Mouse (Mus musculus) cerebellum, adult 2 months (tissue): ENCODE results near the gene Map2. TPM values are rescaled to one million over a fixed set of nuclear protein-coding genes. Genes with fewer than 3 reads are reported as not detected.

Source experiments
- DNase-seq, 2 experiments: peaks; one replicate each; pipeline ENCODE4 v3.0.0; 2021
- H3K27ac ChIP-seq: fragments of 200-500 bp; 2 replicates; pipeline ENCODE4 v1.5.1; 2012; ENCODE audit warnings: low read length, control low read depth, inconsistent platforms; ENCODE audit not compliant: insufficient read depth
- H3K27me3 ChIP-seq: fragments of 200-500 bp; 2 replicates; pipeline ENCODE4 v1.6.1; 2012; ENCODE audit warnings: inconsistent platforms, mild to moderate bottlenecking, low read length, moderate library complexity; ENCODE audit not compliant: control insufficient read depth, insufficient read depth
- H3K4me1 ChIP-seq: fragments of 200-500 bp; 2 replicates; pipeline ENCODE4 v1.6.1; 2011; ENCODE audit warnings: low read length; ENCODE audit not compliant: control insufficient read depth, insufficient read depth
- H3K4me3 ChIP-seq: fragments of 200-500 bp; replicated peaks from 2 replicates; pipeline ENCODE3; 2011; ENCODE audit warnings: mild to moderate bottlenecking, low read depth, low read length, control low read depth; ENCODE audit not compliant: insufficient read depth
- CTCF ChIP-seq: fragments of 200-500 bp; IDR thresholded peaks from 2 replicates; pipeline ENCODE4 v1.5.1; 2011; ENCODE audit warnings: low read depth, mild to moderate bottlenecking, control low read depth, low read length, moderate library complexity, borderline replicate concordance; ENCODE audit not compliant: insufficient read depth
- POLR2A ChIP-seq: fragments of 200-500 bp; IDR thresholded peaks from 2 replicates; pipeline ENCODE4 v1.6.1; 2011; ENCODE audit warnings: low read length, control low read depth, borderline replicate concordance; ENCODE audit not compliant: insufficient read depth
- WGBS: fragments of 180-500 bp; shearing (Covaris S2); methylation state at CpG from one replicate; pipeline ENCODE4 v1.1.7; 2018; 5-methylcytosine and 5-hydroxymethylcytosine counted together
- polyA plus RNA-seq: library from polyadenylated mRNA; depleted of rRNA; stranded (reverse); fragments of >200 nt; gene quantifications from 2 replicates; pipeline ENCODE4 v1.2.3, GENCODE M21; 2012

Map2 gene
- polyA plus RNA-seq, 1 experiment: 259 TPM

GRCm38 (mm10) chr1:66418360-66418759, 243.3 kb downstream of the Map2 start:
- H3K4me1 ChIP-seq: no peaks in the 10 kb centered on the region; the same call in 1 of the 2 replicates
- no peak for TF ChIP-seq CTCF
- no peak for TF ChIP-seq POLR2A
- no peaks in the 10 kb centered on the region for H3K27me3 ChIP-seq
- H3K27ac ChIP-seq: no peak overlapping the region
- no peak overlapping the region for H3K4me3 ChIP-seq
- DNase-seq: peak in 1 of 2 experiments; percentile 22

GRCm38 (mm10) chr1:66426073-66426472, 251.0 kb downstream of the Map2 start:
- Histone ChIP-seq H3K4me1 (no peaks in the 10 kb centered on the region), H3K27me3 (no peaks in the 10 kb centered on the region), H3K4me3 (no peak overlapping the region), H3K27ac (no peak overlapping the region)
- TF ChIP-seq POLR2A (no peak), CTCF (no peak)
- no peak for DNase-seq
- WGBS: 94% methylated on average over 5 of the region's 5 CpGs

DNA sequence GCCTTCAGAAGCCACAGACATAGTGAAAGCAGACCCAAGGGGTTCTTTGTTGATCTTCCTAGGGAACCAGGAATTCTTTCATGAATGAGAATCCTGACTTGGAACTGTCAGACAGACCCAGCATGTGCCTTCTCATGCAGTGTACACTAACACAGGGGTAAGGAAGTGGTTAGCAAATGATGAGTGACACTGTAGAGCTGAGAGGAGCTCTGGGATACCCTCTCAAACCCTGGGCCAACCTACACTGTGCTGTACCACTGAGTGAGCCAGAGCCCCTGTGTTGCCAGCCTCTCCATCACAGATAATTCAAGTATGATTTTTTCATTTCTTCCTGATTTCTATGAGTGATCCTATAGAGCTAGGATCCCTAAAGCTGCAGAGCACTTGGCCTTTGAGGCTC, 255.9 kb downstream of the Map2 start:
- H3K4me1 ChIP-seq: no peaks in the 10 kb centered on the region
- no peak overlapping the region; the same call in 1 of the 2 replicates for H3K27ac ChIP-seq
- H3K4me3 ChIP-seq: no peak overlapping the region
- no peaks in the 10 kb centered on the region for H3K27me3 ChIP-seq
- DNase-seq: no peak
- TF ChIP-seq POLR2A (no peak), CTCF (no peak)

GRCm38 (mm10) chr1:66431472-66431871, 256.4 kb downstream of the Map2 start:
- TF ChIP-seq POLR2A (no peak), CTCF (no peak)
- no peak for DNase-seq
- WGBS: 94% methylated on average over 6 of the region's 6 CpGs
- Histone ChIP-seq H3K4me1 (no peaks in the 10 kb centered on the region), H3K27ac (no peak overlapping the region), H3K4me3 (no peak overlapping the region), H3K27me3 (no peaks in the 10 kb centered on the region)

- WGBS: 90% methylated on average over 2 of the region's 2 CpGs
- Histone ChIP-seq H3K27me3 (no peaks in the 10 kb centered on the region), H3K4me1 (no peaks in the 10 kb centered on the region), H3K4me3 (no peak overlapping the region), H3K27ac (no peak overlapping the region)
- no peak for DNase-seq
- TF ChIP-seq CTCF (no peak), POLR2A (no peak)
These were observed 263.0 kb downstream of the Map2 start for GRCm38 (mm10) chr1:66438069-66438468.

GRCm38 (mm10) chr1:66442922-66443321, 267.8 kb downstream of the Map2 start:
- no peak overlapping the region for H3K27ac ChIP-seq
- DNase-seq: no peak
- 77% methylated on average over 2 of the region's 2 CpGs for WGBS
- H3K4me3 ChIP-seq: no peak overlapping the region
- no peaks in the 10 kb centered on the region for H3K4me1 ChIP-seq
- no peaks in the 10 kb centered on the region for H3K27me3 ChIP-seq
- no peak for TF ChIP-seq POLR2A
- TF ChIP-seq CTCF: no peak

- no peak overlapping the region for H3K27ac ChIP-seq
- no peak for DNase-seq
- no peaks in the 10 kb centered on the region for H3K27me3 ChIP-seq
- no peak for TF ChIP-seq POLR2A
- TF ChIP-seq CTCF: no peak
- H3K4me1 ChIP-seq: peaks cover 5% of the 10 kb centered on the region
- WGBS: 0% methylated on average over 2 of the region's 2 CpGs
- H3K4me3 ChIP-seq: no peak overlapping the region
These were observed 274.4 kb downstream of the Map2 start for GRCm38 (mm10) chr1:66449471-66449870.

GRCm38 (mm10) chr1:66456580-66456979, 281.5 kb downstream of the Map2 start:
- no peaks in the 10 kb centered on the region for H3K4me1 ChIP-seq
- no peak overlapping the region for H3K4me3 ChIP-seq
- H3K27me3 ChIP-seq: no peaks in the 10 kb centered on the region
- no peak overlapping the region for H3K27ac ChIP-seq
- no peak for TF ChIP-seq POLR2A
- no peak for TF ChIP-seq CTCF
- 54% methylated on average over 2 of the region's 2 CpGs for WGBS
- DNase-seq: no peak

DNA sequence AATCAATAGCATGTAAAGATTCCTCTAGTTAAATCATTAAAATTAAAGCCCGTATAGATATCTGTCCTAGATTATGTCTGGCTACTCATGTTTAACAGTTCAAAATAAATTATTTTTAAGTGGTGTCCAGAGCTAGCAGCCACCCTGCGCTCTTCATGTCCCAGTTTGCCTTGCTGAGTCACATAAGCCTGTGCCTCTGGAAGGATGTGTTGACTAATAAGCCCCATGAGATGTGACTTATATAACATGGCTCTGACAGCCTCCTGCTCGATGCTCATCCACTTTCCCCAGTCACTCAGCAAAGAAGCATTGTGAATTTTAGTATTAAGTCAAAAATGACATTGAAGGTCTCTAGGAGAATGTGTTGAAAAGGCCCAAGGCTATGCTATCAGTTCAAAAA, 282.7 kb downstream of the Map2 start:
- H3K4me1 ChIP-seq: no peaks in the 10 kb centered on the region
- DNase-seq: no peak
- no peak for TF ChIP-seq CTCF
- TF ChIP-seq POLR2A: no peak
- no peak overlapping the region for H3K4me3 ChIP-seq
- WGBS: 78% methylated on average over 3 of the region's 3 CpGs
- H3K27me3 ChIP-seq: no peaks in the 10 kb centered on the region
- no peak overlapping the region for H3K27ac ChIP-seq
